ENCODE assay signal across 9 mouse cellular contexts in the genomic region with DNA sequence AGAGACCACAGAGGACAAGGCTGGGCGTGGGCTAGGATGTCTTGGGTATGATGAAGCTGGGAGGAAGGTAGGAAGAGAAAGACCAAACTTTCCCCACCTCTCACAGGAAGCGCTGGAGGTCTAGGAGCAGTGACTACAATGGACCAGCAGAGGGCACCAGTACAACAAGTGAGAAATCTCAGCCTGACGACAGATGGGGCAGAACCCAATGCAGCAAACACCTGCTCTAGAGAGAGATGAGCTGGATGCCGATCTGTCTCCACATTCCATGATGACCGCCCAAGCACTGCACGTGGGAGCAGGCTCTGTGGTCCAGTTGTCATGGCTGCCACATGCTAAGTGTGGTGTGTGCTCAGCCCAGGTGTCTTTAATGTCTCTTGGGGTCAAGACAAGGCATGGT. TPM values are rescaled to one million over a fixed set of nuclear protein-coding genes. Genes with fewer than 3 reads are reported as not detected.
DNase-seq lines count a peak whose midpoint lies in the region; ATAC-seq and TF ChIP-seq lines count a peak whose summit lies in the region.
"Had no signal": no experiment of that assay in that cellular context is flagged by ENCODE, and none has a peak within 500 bp of the region (broad histone marks: within the 10 kb centered on the region; RNA-seq: fewer than 3 reads in every experiment).

No protein-coding gene starts in this region.

- TF ChIP-seq CTCF in intestine, postnatal 0 days (IDR thresholded peaks at IDR 0.05; ENCODE audit: low read depth), result peak; percentile 94

- peak; percentile 61 to 63 for DNase-seq in B cell, adult 2 months
- DNase-seq in ES-E14 (ENCODE audit: low read depth, low spot score), result peak; percentile 55
- DNase-seq in cerebellum, adult 18-20 months, result peak; percentile 65 to 67
- DNase-seq in forebrain, embryonic 14.5 days (ENCODE audit: low spot score), result peak; percentile 92
- peak; percentile 82 for DNase-seq in limb, embryonic 14.5 days (ENCODE audit: low spot score)
- DNase-seq in neural tube, embryonic 10.5 days (ENCODE audit: extremely low spot score, low spot score), result peak; percentile 72
- DNase-seq in thymus, postnatal 25 days, result peak; percentile 58

- in situ Hi-C loops in ES-E14 (cut with MboI; ENCODE audit: low sequenced_read_pairs in 2 of 2, unreplicated experiment in 2 of 2), result no loop called here

- 5% methylated on average over 6 of the region's 6 CpGs for WGBS in forebrain, embryonic 14.5 days
- 5% methylated on average over 6 of the region's 6 CpGs for WGBS in intestine, postnatal 0 days
- WGBS in limb, embryonic 14.5 days, result 8% methylated on average over 6 of the region's 6 CpGs

- H3K4me2 ChIP-seq in forebrain, embryonic 14.5 days (ENCODE audit: low read length), result no peak overlapping the region
- H3K4me2 ChIP-seq in intestine, postnatal 0 days (replicated peaks; ENCODE audit: low read depth), result no peak overlapping the region
- H3K4me2 ChIP-seq in limb, embryonic 14.5 days (replicated peaks; ENCODE audit: low read depth, low read length, severe bottlenecking), result no peak overlapping the region

- no peaks in the 10 kb centered on the region for H3K4me1 ChIP-seq in ES-E14 (ENCODE audit: control insufficient read depth in 2 of 2, insufficient read depth in 2 of 2, low read length in 2 of 2, poor library complexity in 1 of 2)
- no peaks in the 10 kb centered on the region for H3K4me1 ChIP-seq in forebrain, embryonic 14.5 days (ENCODE audit: control insufficient read depth, insufficient read depth, low read length)
- H3K4me1 ChIP-seq in intestine, postnatal 0 days (replicated peaks; ENCODE audit: control insufficient read depth, insufficient read depth, low read length), result no peaks in the 10 kb centered on the region
- H3K4me1 ChIP-seq in limb, embryonic 14.5 days (ENCODE audit: control insufficient read depth, insufficient read depth, low read length), result no peaks in the 10 kb centered on the region

- no peak overlapping the region for H3K9ac ChIP-seq in ES-E14 (ENCODE audit: insufficient read depth, low read depth, low read length, poor library complexity, severe bottlenecking)
- no peak overlapping the region for H3K9ac ChIP-seq in forebrain, embryonic 14.5 days (ENCODE audit: low read length)
- no peak overlapping the region for H3K9ac ChIP-seq in intestine, postnatal 0 days (ENCODE audit: low read depth, low read length)
- no peak overlapping the region for H3K9ac ChIP-seq in limb, embryonic 14.5 days (ENCODE audit: low read depth, low read length, severe bottlenecking)

- no peaks in the 10 kb centered on the region for H3K36me3 ChIP-seq in ES-E14 (ENCODE audit: control insufficient read depth, insufficient read depth, low read length, poor library complexity, severe bottlenecking)
- H3K36me3 ChIP-seq in forebrain, embryonic 14.5 days (ENCODE audit: control insufficient read depth, insufficient read depth, low read length), result no peaks in the 10 kb centered on the region
- no peaks in the 10 kb centered on the region for H3K36me3 ChIP-seq in intestine, postnatal 0 days (ENCODE audit: control insufficient read depth, insufficient read depth)
- H3K36me3 ChIP-seq in limb, embryonic 14.5 days (ENCODE audit: control insufficient read depth, insufficient read depth, low read length), result no peaks in the 10 kb centered on the region

- no peaks in the 10 kb centered on the region for H3K9me3 ChIP-seq in ES-E14 (ENCODE audit: control insufficient read depth, insufficient read depth, low read depth, low read length)
- H3K9me3 ChIP-seq in forebrain, embryonic 14.5 days (replicated peaks; ENCODE audit: control insufficient read depth, low read length), result no peaks in the 10 kb centered on the region
- H3K9me3 ChIP-seq in intestine, postnatal 0 days (ENCODE audit: control insufficient read depth), result no peaks in the 10 kb centered on the region
- H3K9me3 ChIP-seq in limb, embryonic 14.5 days (ENCODE audit: control insufficient read depth, low read length), result no peaks in the 10 kb centered on the region

- H3K27me3 ChIP-seq in forebrain, embryonic 14.5 days (replicated peaks; ENCODE audit: control insufficient read depth, insufficient read depth, low read length), result no peaks in the 10 kb centered on the region
- H3K27me3 ChIP-seq in intestine, postnatal 0 days (replicated peaks; ENCODE audit: control insufficient read depth, insufficient read depth, low read length), result no peaks in the 10 kb centered on the region; the same call in 1 of the 2 replicates
- no peaks in the 10 kb centered on the region for H3K27me3 ChIP-seq in limb, embryonic 14.5 days (ENCODE audit: control insufficient read depth, insufficient read depth, low read length)

- TF ChIP-seq POLR2A in limb, embryonic 14.5 days (IDR thresholded peaks at IDR 0.05; ENCODE audit: borderline replicate concordance, extremely low read depth, insufficient read depth, insufficient read length), result no peak

- peak; percentile 67; the same call in 1 of the 2 replicates for ATAC-seq in forebrain, embryonic 14.5 days
- no peak for ATAC-seq in intestine, postnatal 0 days
- ATAC-seq in limb, embryonic 14.5 days (ENCODE audit: low FRiP score, low read depth), result peak; percentile 40; the same call in 1 of the 2 replicates

- no peak overlapping the region for H3K27ac ChIP-seq in ES-E14 (ENCODE audit: insufficient read depth, low read depth, low read length, poor library complexity, severe bottlenecking)
- no peak overlapping the region for H3K27ac ChIP-seq in forebrain, embryonic 14.5 days (ENCODE audit: low read depth, low read length)
- no peak overlapping the region for H3K27ac ChIP-seq in intestine, postnatal 0 days (ENCODE audit: low read depth, low read length)
- H3K27ac ChIP-seq in limb, embryonic 14.5 days (replicated peaks; ENCODE audit: low read depth, low read length), result no peak overlapping the region

- no peak overlapping the region for H3K4me3 ChIP-seq in ES-E14 (ENCODE audit: insufficient read depth in 1 of 2, low read depth in 1 of 2, low read length in 2 of 2, poor library complexity in 1 of 2, severe bottlenecking in 1 of 2)
- no peak overlapping the region for H3K4me3 ChIP-seq in forebrain, embryonic 14.5 days (ENCODE audit: low read depth, low read length)
- H3K4me3 ChIP-seq in intestine, postnatal 0 days (ENCODE audit: low read depth, low read length), result no peak overlapping the region
- no peak overlapping the region for H3K4me3 ChIP-seq in limb, embryonic 14.5 days (replicated peaks; ENCODE audit: low read length)

TF ChIP-seq in ES-E14, 5 proteins besides CTCF, POLR2A, EP300 and RAD21:
- TF ChIP-seq MAFK (IDR thresholded peaks at IDR 0.05; ENCODE audit: insufficient read depth, low read depth, low read length) (no peak), ZNF384 (IDR thresholded peaks at IDR 0.05; ENCODE audit: low read depth, low read length) (no peak), ZC3H11A (IDR thresholded peaks at IDR 0.05; ENCODE audit: borderline replicate concordance, low read depth, low read length) (no peak), HCFC1 (IDR thresholded peaks at IDR 0.05; ENCODE audit: borderline replicate concordance, insufficient read depth, low read length) (no peak), CHD2 (IDR thresholded peaks at IDR 0.05; ENCODE audit: low read depth, low read length) (no peak)

RNA-seq across cellular contexts. Expression of a gene that starts 10.1 kb away (rescaled TPM):
- total RNA-seq in ES-E14 (2012; rRNA removed), result 1.6 and 2.9 TPM in 2 replicates
- 0.43 and 0.54 TPM in 2 replicates for polyA plus RNA-seq in forebrain, embryonic 14.5 days (2014; fragmentation: Nextera tagmentation; extraction: Ambion mirVana)
- polyA plus RNA-seq in intestine, postnatal 0 days (2015; fragmentation: Nextera tagmentation; extraction: Ambion mirVana), result 16.8 and 21.2 TPM in 2 replicates
- polyA plus RNA-seq in limb, embryonic 14.5 days (2012; rRNA removed), result 5.2 and 6.2 TPM in 2 replicates
- 2.8 and 3.4 TPM in 2 replicates for polyA plus RNA-seq in limb, embryonic 14.5 days (2014; fragmentation: Nextera tagmentation; extraction: Ambion mirVana)

RNA-seq across cellular contexts. Expression of a gene that starts 17.8 kb away (rescaled TPM):
- total RNA-seq in ES-E14 (2012; rRNA removed), result 0.09 TPM in 1 of 2 replicates, not detected in the other
- not detected in 2 replicates for polyA plus RNA-seq in forebrain, embryonic 14.5 days (2014; fragmentation: Nextera tagmentation; extraction: Ambion mirVana)
- not detected in 2 replicates for polyA plus RNA-seq in intestine, postnatal 0 days (2015; fragmentation: Nextera tagmentation; extraction: Ambion mirVana)
- not detected in 2 replicates for polyA plus RNA-seq in limb, embryonic 14.5 days (2012; rRNA removed)
- not detected in 2 replicates for polyA plus RNA-seq in limb, embryonic 14.5 days (2014; fragmentation: Nextera tagmentation; extraction: Ambion mirVana)
- polyA plus RNA-seq: stomach, embryonic 16.5 days had no signal
